Mouse (Mus musculus): ENCODE measurements around the gene Sez6l. TPM values are rescaled to one million over a fixed set of nuclear protein-coding genes. Genes with fewer than 3 reads are reported as not detected.
A peak's percentile ranks its signal among the peaks of the same experiment; 100 is the strongest.

The Sez6l gene
- polyA plus RNA-seq, 1 experiment from 2014 or later, result 0.76 TPM

- WGBS, result 67% methylated on average over 8 of the region's 8 CpGs
- Histone ChIP-seq H3K27ac (ENCODE audit: low read length) (no peak overlapping the region), H3K4me3 (ENCODE audit: low read length) (no peak overlapping the region), H3K36me3 (ENCODE audit: insufficient read depth, low read length) (no peaks in the 10 kb centered on the region), H3K4me1 (ENCODE audit: insufficient read depth, low read length) (peaks cover under 1% of the 10 kb centered on the region; the same call in 1 of the 2 replicates), H3K4me2 (replicated peaks; ENCODE audit: low read depth, low read length) (no peak overlapping the region), H3K27me3 (ENCODE audit: insufficient read depth, low read length) (peaks cover 3% of the 10 kb centered on the region), H3K9me3 (ENCODE audit: low read length) (no peaks in the 10 kb centered on the region), H3K9ac (replicated peaks; ENCODE audit: low read length) (no peak overlapping the region)
- no peak for ATAC-seq (ENCODE audit: low FRiP score, low TSS enrichment)
Observed at GRCm38 (mm10) chr5:112488101-112488776, 88.7 kb downstream of the Sez6l start.

- H3K27ac ChIP-seq (ENCODE audit: low read length), result no peak overlapping the region
- no peak overlapping the region for H3K4me2 ChIP-seq (replicated peaks; ENCODE audit: low read depth, low read length)
- H3K9me3 ChIP-seq (ENCODE audit: low read length), result no peaks in the 10 kb centered on the region
- peaks cover 3% of the 10 kb centered on the region for H3K27me3 ChIP-seq (ENCODE audit: insufficient read depth, low read length)
- no peaks in the 10 kb centered on the region for H3K36me3 ChIP-seq (ENCODE audit: insufficient read depth, low read length)
- WGBS, result 81% methylated on average over 1 of the region's 1 CpGs
- no peak overlapping the region for H3K9ac ChIP-seq (replicated peaks; ENCODE audit: low read length)
- H3K4me1 ChIP-seq (ENCODE audit: insufficient read depth, low read length), result peaks cover 5% of the 10 kb centered on the region
- no peak for ATAC-seq (ENCODE audit: low FRiP score, low TSS enrichment)
- H3K4me3 ChIP-seq (ENCODE audit: low read length), result no peak overlapping the region
Observed at GRCm38 (mm10) chr5:112487504-112487903, 89.5 kb downstream of the Sez6l start.

GRCm38 (mm10) chr5:112486415-112486814, 90.6 kb downstream of the Sez6l start:
- Histone ChIP-seq H3K36me3 (ENCODE audit: insufficient read depth, low read length) (no peaks in the 10 kb centered on the region), H3K9me3 (ENCODE audit: low read length) (no peaks in the 10 kb centered on the region), H3K9ac (replicated peaks; ENCODE audit: low read length) (no peak overlapping the region), H3K4me3 (ENCODE audit: low read length) (no peak overlapping the region), H3K4me1 (ENCODE audit: insufficient read depth, low read length) (peaks cover 10% of the 10 kb centered on the region), H3K27me3 (ENCODE audit: insufficient read depth, low read length) (peaks cover 3% of the 10 kb centered on the region), H3K27ac (ENCODE audit: low read length) (no peak overlapping the region), H3K4me2 (replicated peaks; ENCODE audit: low read depth, low read length) (no peak overlapping the region)
- WGBS, result 66% methylated on average over 5 of the region's 5 CpGs
- ATAC-seq (ENCODE audit: low FRiP score, low TSS enrichment), result no peak

- peaks cover 3% of the 10 kb centered on the region for H3K27me3 ChIP-seq (ENCODE audit: insufficient read depth, low read length)
- peaks cover 10% of the 10 kb centered on the region for H3K4me1 ChIP-seq (ENCODE audit: insufficient read depth, low read length)
- H3K9me3 ChIP-seq (ENCODE audit: low read length), result no peaks in the 10 kb centered on the region
- no peak for ATAC-seq (ENCODE audit: low FRiP score, low TSS enrichment)
- no peak overlapping the region for H3K4me2 ChIP-seq (replicated peaks; ENCODE audit: low read depth, low read length)
- H3K27ac ChIP-seq (ENCODE audit: low read length), result no peak overlapping the region
- H3K36me3 ChIP-seq (ENCODE audit: insufficient read depth, low read length), result no peaks in the 10 kb centered on the region
- H3K4me3 ChIP-seq (ENCODE audit: low read length), result no peak overlapping the region
- WGBS, result 28% methylated on average over 13 of the region's 13 CpGs
- no peak overlapping the region for H3K9ac ChIP-seq (replicated peaks; ENCODE audit: low read length)
Observed at GRCm38 (mm10) chr5:112484924-112485715, 91.9 kb downstream of the Sez6l start.

- 81% methylated on average over 8 of the region's 8 CpGs for WGBS
- H3K4me2 ChIP-seq (replicated peaks; ENCODE audit: low read depth, low read length), result no peak overlapping the region
- H3K9me3 ChIP-seq (ENCODE audit: low read length), result no peaks in the 10 kb centered on the region
- H3K27me3 ChIP-seq (ENCODE audit: insufficient read depth, low read length), result peaks cover 3% of the 10 kb centered on the region
- no peak overlapping the region for H3K27ac ChIP-seq (ENCODE audit: low read length)
- H3K36me3 ChIP-seq (ENCODE audit: insufficient read depth, low read length), result no peaks in the 10 kb centered on the region
- ATAC-seq (ENCODE audit: low FRiP score, low TSS enrichment), result no peak
- peaks cover 10% of the 10 kb centered on the region for H3K4me1 ChIP-seq (ENCODE audit: insufficient read depth, low read length)
- no peak overlapping the region for H3K4me3 ChIP-seq (ENCODE audit: low read length)
- no peak overlapping the region for H3K9ac ChIP-seq (replicated peaks; ENCODE audit: low read length)
Observed at GRCm38 (mm10) chr5:112483030-112483429, 94.0 kb downstream of the Sez6l start.

GRCm38 (mm10) chr5:112482551-112482950, 94.4 kb downstream of the Sez6l start:
- peaks cover 3% of the 10 kb centered on the region for H3K27me3 ChIP-seq (ENCODE audit: insufficient read depth, low read length)
- H3K4me1 ChIP-seq (ENCODE audit: insufficient read depth, low read length), result peaks cover 10% of the 10 kb centered on the region
- no peaks in the 10 kb centered on the region for H3K9me3 ChIP-seq (ENCODE audit: low read length)
- no peak overlapping the region for H3K4me3 ChIP-seq (ENCODE audit: low read length)
- ATAC-seq (ENCODE audit: low FRiP score, low TSS enrichment), result no peak
- H3K9ac ChIP-seq (replicated peaks; ENCODE audit: low read length), result no peak overlapping the region
- no peaks in the 10 kb centered on the region for H3K36me3 ChIP-seq (ENCODE audit: insufficient read depth, low read length)
- WGBS, result 58% methylated on average over 13 of the region's 13 CpGs
- no peak overlapping the region for H3K4me2 ChIP-seq (replicated peaks; ENCODE audit: low read depth, low read length)
- no peak overlapping the region for H3K27ac ChIP-seq (ENCODE audit: low read length)

- Histone ChIP-seq H3K27me3 (ENCODE audit: insufficient read depth, low read length) (peaks cover 4% of the 10 kb centered on the region), H3K4me3 (ENCODE audit: low read length) (no peak overlapping the region), H3K36me3 (ENCODE audit: insufficient read depth, low read length) (no peaks in the 10 kb centered on the region), H3K27ac (ENCODE audit: low read length) (0 out of 2 replicates have a peak overlapping the region, but pooled peaks have one; percentile 39), H3K9ac (replicated peaks; ENCODE audit: low read length) (no peak overlapping the region), H3K9me3 (ENCODE audit: low read length) (no peaks in the 10 kb centered on the region), H3K4me2 (replicated peaks; ENCODE audit: low read depth, low read length) (no peak overlapping the region), H3K4me1 (ENCODE audit: insufficient read depth, low read length) (peaks cover 10% of the 10 kb centered on the region)
- WGBS, result 30% methylated on average over 19 of the region's 19 CpGs
- no peak for ATAC-seq (ENCODE audit: low FRiP score, low TSS enrichment)
Observed at GRCm38 (mm10) chr5:112481946-112482410, 95.0 kb downstream of the Sez6l start.

- Histone ChIP-seq H3K9me3 (ENCODE audit: low read length) (no peaks in the 10 kb centered on the region), H3K4me1 (ENCODE audit: insufficient read depth, low read length) (no peaks in the 10 kb centered on the region), H3K9ac (replicated peaks; ENCODE audit: low read length) (no peak overlapping the region), H3K27ac (ENCODE audit: low read length) (no peak overlapping the region), H3K4me3 (ENCODE audit: low read length) (no peak overlapping the region), H3K36me3 (ENCODE audit: insufficient read depth, low read length) (no peaks in the 10 kb centered on the region), H3K4me2 (replicated peaks; ENCODE audit: low read depth, low read length) (no peak overlapping the region), H3K27me3 (ENCODE audit: insufficient read depth, low read length) (peaks cover 3% of the 10 kb centered on the region; the same call in 1 of the 2 replicates)
- no peak for ATAC-seq (ENCODE audit: low FRiP score, low TSS enrichment)
- 52% methylated on average over 6 of the region's 6 CpGs for WGBS
Observed at GRCm38 (mm10) chr5:112473453-112473852, 103.5 kb downstream of the Sez6l start.

GRCm38 (mm10) chr5:112470144-112470543, 106.8 kb downstream of the Sez6l start:
- H3K4me1 ChIP-seq (ENCODE audit: insufficient read depth, low read length), result no peaks in the 10 kb centered on the region; the same call in 1 of the 2 replicates
- H3K9ac ChIP-seq (replicated peaks; ENCODE audit: low read length), result no peak overlapping the region
- no peak overlapping the region for H3K4me2 ChIP-seq (replicated peaks; ENCODE audit: low read depth, low read length)
- no peaks in the 10 kb centered on the region for H3K36me3 ChIP-seq (ENCODE audit: insufficient read depth, low read length)
- no peak overlapping the region for H3K4me3 ChIP-seq (ENCODE audit: low read length)
- no peaks in the 10 kb centered on the region for H3K27me3 ChIP-seq (ENCODE audit: insufficient read depth, low read length)
- 73% methylated on average over 6 of the region's 6 CpGs for WGBS
- H3K9me3 ChIP-seq (ENCODE audit: low read length), result no peaks in the 10 kb centered on the region
- ATAC-seq (ENCODE audit: low FRiP score, low TSS enrichment), result no peak
- H3K27ac ChIP-seq (ENCODE audit: low read length), result no peak overlapping the region
